Mouse (Mus musculus): ENCODE measurements around the gene Ncoa6. TPM values are rescaled to one million over a fixed set of nuclear protein-coding genes. Genes with fewer than 3 reads are reported as not detected.
"Not testable (repeated sequence)": the region's sequence is repeated elsewhere in the genome, so short reads cannot be mapped to it uniquely, and the experiment has no call there.

The Ncoa6 gene
- polyA plus RNA-seq, 1 experiment from 2014 or later: 24.5 TPM

DNA sequence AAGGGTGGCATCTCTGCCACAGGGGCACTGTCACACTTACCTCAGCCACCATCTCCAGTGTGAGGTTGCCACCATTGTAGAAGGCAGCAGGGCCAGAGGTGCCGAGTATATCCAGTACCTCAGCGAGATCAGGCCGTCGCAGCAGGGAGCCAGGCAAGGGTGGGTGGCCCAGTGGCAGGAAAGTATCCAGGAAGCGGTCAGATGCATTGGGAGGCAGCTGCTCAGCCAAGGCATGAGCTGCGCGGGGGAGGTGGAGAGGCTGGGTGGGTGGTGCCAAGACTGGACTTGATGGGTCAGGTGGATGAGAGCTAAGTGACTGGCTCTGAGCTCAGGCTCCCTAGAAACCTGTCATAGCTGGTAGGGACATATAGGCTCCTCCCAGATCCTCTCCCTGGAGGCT, 28.9 kb upstream of the Ncoa6 start:
- ATAC-seq (ENCODE audit: insufficient number of reproducible peaks, insufficient read depth, low FRiP score, low TSS enrichment, low read depth): no peak
- Histone ChIP-seq H3K9me3 (no peaks in the 10 kb centered on the region), H3K4me1 (peaks cover 8% of the 10 kb centered on the region), H3K4me3 (no peak overlapping the region), H3K27me3 (no peaks in the 10 kb centered on the region), H3K36me3 (peaks cover 9% of the 10 kb centered on the region; the same call in 1 of the 2 replicates), H3K9ac (no peak overlapping the region), H3K4me2 (no peak overlapping the region), H3K27ac (no peak overlapping the region)
- WGBS: 79% methylated on average over 7 of the region's 7 CpGs

DNA sequence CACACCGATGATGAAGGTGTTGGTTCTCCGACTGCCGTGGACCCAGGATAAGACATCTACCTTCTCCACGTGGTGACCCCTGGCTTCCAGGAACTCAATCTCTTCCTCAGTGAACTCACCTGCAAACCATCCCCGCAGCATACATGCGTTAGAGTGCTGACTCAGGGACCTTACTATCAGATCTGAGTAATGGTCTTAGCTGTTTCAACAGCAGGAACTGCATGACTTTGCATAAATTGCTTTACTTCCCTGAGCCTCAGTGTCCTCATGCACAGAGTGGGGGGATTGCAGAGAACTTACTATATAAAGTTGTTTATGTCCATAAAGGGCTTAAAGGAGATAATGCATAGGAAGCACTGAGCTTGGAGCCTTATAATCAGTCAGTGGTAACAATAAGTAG, 17.3 kb upstream of the Ncoa6 start:
- H3K27ac ChIP-seq: no peak overlapping the region
- H3K4me2 ChIP-seq: no peak overlapping the region
- WGBS: 94% methylated on average over 6 of the region's 6 CpGs
- 0 out of 2 replicates have a peak, but pooled peaks cover 4% of the 10 kb centered on the region for H3K36me3 ChIP-seq
- H3K9me3 ChIP-seq: no peaks in the 10 kb centered on the region
- H3K27me3 ChIP-seq: no peaks in the 10 kb centered on the region
- no peak for ATAC-seq (ENCODE audit: insufficient number of reproducible peaks, insufficient read depth, low FRiP score, low TSS enrichment, low read depth)
- no peak overlapping the region for H3K4me3 ChIP-seq
- no peak overlapping the region for H3K9ac ChIP-seq
- no peaks in the 10 kb centered on the region for H3K4me1 ChIP-seq

DNA sequence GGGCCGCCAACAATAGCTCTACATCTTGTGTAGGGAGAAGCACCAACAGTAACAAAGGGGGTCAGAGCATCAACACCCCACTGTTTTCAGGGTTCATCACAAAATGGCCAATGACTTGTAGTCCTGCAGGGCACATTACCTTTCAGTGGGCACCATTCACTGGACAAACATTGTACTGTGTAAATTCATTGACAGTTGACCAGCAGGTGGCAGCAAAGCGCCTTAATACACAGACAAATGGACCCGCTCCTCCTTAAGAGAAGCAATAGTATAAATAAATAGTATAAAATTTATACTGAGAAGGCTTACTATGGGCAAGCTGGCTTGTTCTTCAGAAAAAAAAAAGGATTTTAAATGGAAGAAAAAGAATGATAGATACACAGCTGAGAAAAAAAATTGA, 8.3 kb upstream of the Ncoa6 start:
- no peak overlapping the region for H3K27ac ChIP-seq
- no peak for ATAC-seq (ENCODE audit: insufficient number of reproducible peaks, insufficient read depth, low FRiP score, low TSS enrichment, low read depth)
- 39% methylated on average over 3 of the region's 3 CpGs for WGBS
- H3K9me3 ChIP-seq: no peaks in the 10 kb centered on the region
- no peak overlapping the region for H3K9ac ChIP-seq
- no peaks in the 10 kb centered on the region for H3K27me3 ChIP-seq
- H3K4me2 ChIP-seq: no peak overlapping the region
- no peaks in the 10 kb centered on the region for H3K36me3 ChIP-seq
- H3K4me3 ChIP-seq: no peak overlapping the region
- H3K4me1 ChIP-seq: no peaks in the 10 kb centered on the region

DNA sequence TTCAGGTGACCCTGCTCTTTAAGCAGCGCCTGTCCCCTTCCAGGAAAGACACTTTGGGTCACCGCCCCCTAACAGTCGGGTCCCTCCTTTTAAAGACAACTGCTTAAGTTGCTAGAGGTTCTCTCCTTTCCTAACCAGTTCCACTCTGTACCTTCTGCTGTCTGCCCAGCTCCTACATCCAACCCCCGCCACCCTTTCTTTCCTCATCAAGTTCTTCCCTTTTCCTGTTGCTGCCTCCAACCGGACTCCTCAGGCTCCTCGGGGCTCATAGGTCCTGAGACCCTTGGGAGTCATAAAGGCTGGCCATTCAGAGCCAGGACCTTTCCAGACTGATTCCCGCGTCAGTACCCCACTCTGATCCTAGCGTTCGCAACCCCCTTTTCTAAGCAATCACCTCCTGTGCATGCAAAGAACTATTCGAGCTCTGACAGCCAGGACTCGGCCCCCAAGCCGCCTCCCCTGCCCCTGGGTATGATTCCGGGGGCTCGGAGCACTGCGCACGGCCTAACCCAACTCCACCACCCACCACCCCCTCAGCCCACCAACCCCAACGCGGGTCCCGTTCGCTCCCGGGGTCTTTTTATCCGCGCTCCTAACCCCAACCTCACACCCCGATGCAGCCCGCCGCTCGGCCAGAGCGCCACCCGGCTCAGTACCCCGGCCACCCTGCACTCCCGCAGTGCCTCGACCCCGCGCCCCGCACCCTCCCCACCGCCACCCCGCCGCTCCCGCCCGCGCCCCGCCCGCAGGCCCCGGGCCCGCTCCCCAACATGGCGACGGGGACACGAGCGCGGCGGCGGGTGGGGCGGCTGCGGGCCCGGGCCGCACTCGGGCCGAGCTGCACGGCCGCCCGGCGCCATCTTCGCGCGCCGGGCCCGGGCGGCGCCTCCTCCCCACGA, 774 bp downstream of the Ncoa6 start:
- Histone ChIP-seq H3K4me1 (peaks cover 26% of the 10 kb centered on the region), H3K4me3 (peak overlapping the region; percentile 89), H3K27me3 (no peaks in the 10 kb centered on the region), H3K27ac (peak overlapping the region; percentile 89), H3K9ac (peak overlapping the region; percentile 98), H3K9me3 (no peaks in the 10 kb centered on the region), H3K36me3 (no peaks in the 10 kb centered on the region), H3K4me2 (peak overlapping the region; percentile 82)
- ATAC-seq (ENCODE audit: insufficient number of reproducible peaks, insufficient read depth, low FRiP score, low TSS enrichment, low read depth): peak; percentile 39
- under 1% methylated on average over 54 of the region's 71 CpGs for WGBS

DNA sequence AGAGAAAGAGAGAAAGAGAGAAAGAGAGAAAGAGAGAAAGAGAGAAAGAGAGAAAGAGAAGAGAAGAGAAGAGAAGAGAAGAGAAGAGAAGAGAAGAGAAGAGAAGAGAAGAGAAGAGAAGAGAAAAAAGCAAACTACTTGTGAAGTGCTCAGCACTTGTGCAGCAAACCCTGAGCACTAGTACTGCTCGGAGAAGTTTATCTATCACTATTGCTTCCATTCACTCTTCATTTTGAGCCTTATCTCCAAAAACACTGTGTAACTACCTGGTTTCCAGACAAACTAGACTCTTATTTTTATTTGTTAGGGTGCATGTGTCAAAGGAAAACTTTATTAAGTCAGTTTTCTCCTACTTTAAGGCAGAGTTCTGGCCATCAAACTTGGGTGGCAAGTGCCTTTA, 6.8 kb downstream of the Ncoa6 start:
- no peaks in the 10 kb centered on the region for H3K9me3 ChIP-seq
- H3K36me3 ChIP-seq: peaks cover 3% of the 10 kb centered on the region; the same call in 1 of the 2 replicates
- no peak overlapping the region for H3K27ac ChIP-seq
- no peak overlapping the region for H3K9ac ChIP-seq
- 88% methylated on average over 1 of the region's 1 CpGs for WGBS
- ATAC-seq (ENCODE audit: insufficient number of reproducible peaks, insufficient read depth, low FRiP score, low TSS enrichment, low read depth): no peak
- no peaks in the 10 kb centered on the region for H3K27me3 ChIP-seq
- H3K4me2 ChIP-seq: no peak overlapping the region
- H3K4me1 ChIP-seq: 0 out of 2 replicates have a peak, but pooled peaks cover 13% of the 10 kb centered on the region
- H3K4me3 ChIP-seq: no peak overlapping the region

DNA sequence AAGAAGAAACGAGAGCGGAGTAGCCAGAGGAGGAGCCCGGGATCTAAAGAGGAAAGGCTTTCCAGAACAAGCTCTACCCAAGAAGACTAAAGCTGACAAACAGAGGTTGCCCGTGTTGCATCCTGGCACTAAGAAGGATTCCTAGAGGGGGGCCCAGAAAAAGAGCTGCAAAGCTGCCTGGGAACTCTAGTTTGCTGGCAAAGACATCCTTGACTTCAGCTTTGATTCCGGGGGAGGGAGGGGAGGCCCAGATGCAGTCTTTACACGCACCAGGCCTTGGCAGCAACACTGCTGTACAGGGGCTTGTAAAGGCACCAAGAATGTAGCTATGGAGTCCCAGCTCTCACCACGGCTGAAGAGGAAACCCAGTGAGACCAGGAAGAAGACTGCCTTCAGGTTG, 20.1 kb downstream of the Ncoa6 start:
- Histone ChIP-seq H3K27me3 (no peaks in the 10 kb centered on the region), H3K27ac (no peak overlapping the region)
- WGBS: 86% methylated on average over 7 of the region's 7 CpGs

DNA sequence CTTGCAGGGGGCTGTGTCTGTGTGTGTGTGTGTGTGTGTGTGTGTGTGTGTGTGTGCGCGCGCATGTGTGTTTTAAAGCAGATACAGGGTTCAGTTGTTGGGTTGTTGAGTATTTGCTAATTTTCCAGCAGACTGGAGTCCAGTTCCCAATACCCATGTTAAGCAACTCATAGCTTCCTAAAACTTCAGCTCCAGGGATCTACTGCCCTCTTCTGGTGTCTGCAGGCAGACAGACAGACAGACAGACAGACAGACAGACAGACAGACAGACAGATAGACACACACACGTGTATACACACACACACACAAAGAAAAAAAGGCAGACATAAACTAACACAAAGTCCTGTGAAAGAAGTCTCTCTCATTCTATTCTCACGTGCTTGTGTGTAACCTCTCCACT, 22.4 kb downstream of the Ncoa6 start:
- no peak overlapping the region for H3K27ac ChIP-seq
- whole genome bisulfite sequencing: 89% methylated on average over 5 of the region's 5 CpGs
- no peak for ATAC-seq (ENCODE audit: insufficient number of reproducible peaks, insufficient read depth, low FRiP score, low TSS enrichment, low read depth)
- H3K27me3 ChIP-seq: no peaks in the 10 kb centered on the region
- no peak overlapping the region for H3K4me3 ChIP-seq
- H3K4me2 ChIP-seq: no peak overlapping the region
- H3K36me3 ChIP-seq: peaks cover 15% of the 10 kb centered on the region
- H3K9me3 ChIP-seq: no peaks in the 10 kb centered on the region
- H3K4me1 ChIP-seq: no peaks in the 10 kb centered on the region
- no peak overlapping the region for H3K9ac ChIP-seq

More for the DNA sequence above, 20.1 kb downstream of the Ncoa6 start:
- Histone ChIP-seq H3K4me1 (no peaks in the 10 kb centered on the region), H3K36me3 (peaks cover 17% of the 10 kb centered on the region), H3K4me2 (no peak overlapping the region), H3K9ac (no peak overlapping the region), H3K4me3 (no peak overlapping the region), H3K9me3 (no peaks in the 10 kb centered on the region)
- ATAC-seq (ENCODE audit: insufficient number of reproducible peaks, insufficient read depth, low FRiP score, low TSS enrichment, low read depth): no peak

DNA sequence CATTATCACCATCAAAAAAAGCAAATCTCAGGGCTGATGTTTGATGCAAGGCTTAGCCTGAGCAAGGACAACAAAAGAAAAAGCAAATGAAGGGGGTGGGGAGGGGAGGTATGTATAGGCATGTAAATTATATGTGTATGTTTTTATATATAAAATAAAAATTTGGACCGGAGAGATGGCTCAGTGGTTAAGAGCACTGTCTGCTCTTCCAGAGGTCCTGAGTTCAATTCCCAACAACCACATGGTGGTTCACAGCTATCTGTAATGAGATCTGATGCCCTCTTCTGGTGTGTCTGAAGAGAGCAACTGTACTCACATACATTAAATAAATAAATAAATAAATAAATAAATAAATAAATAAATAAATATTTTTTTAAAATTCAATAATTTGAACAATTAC, 25.8 kb downstream of the Ncoa6 start:
- not testable (repeated sequence) for H3K27me3 ChIP-seq; H3K4me1 ChIP-seq; H3K27ac ChIP-seq; H3K9ac ChIP-seq; H3K36me3 ChIP-seq; H3K4me3 ChIP-seq; ATAC-seq (ENCODE audit: insufficient number of reproducible peaks, insufficient read depth, low FRiP score, low TSS enrichment, low read depth); H3K4me2 ChIP-seq; H3K9me3 ChIP-seq
- WGBS: 94% methylated on average over 1 of the region's 1 CpGs

DNA sequence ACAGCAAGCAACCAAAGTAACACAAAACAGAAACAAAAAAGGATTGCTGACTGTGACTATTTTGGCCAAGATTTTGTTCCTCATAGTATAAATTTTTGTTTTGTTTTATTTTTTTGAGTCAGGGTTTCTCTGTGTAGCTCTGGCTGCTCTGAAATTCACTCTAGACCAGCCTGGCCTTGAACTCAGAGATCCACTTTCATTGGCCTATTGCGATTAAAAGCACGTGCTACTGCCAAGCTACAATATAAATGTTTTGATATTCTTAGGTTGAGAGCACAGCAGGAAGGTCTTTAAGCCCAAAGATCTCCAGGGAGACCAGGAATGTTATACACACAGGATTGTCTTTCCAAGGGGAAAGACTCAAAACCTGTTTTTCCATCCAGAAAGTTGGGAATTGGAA, 30.2 kb downstream of the Ncoa6 start:
- ATAC-seq (ENCODE audit: insufficient number of reproducible peaks, insufficient read depth, low FRiP score, low TSS enrichment, low read depth): no peak
- H3K9ac ChIP-seq: no peak overlapping the region
- 0 out of 2 replicates have a peak, but pooled peaks cover 4% of the 10 kb centered on the region for H3K4me1 ChIP-seq
- H3K4me3 ChIP-seq: no peak overlapping the region
- H3K4me2 ChIP-seq: no peak overlapping the region
- WGBS: 55% methylated on average over 2 of the region's 2 CpGs
- no peaks in the 10 kb centered on the region for H3K27me3 ChIP-seq
- no peak overlapping the region for H3K27ac ChIP-seq
- H3K36me3 ChIP-seq: no peaks in the 10 kb centered on the region; the same call in 1 of the 2 replicates
- H3K9me3 ChIP-seq: no peaks in the 10 kb centered on the region

DNA sequence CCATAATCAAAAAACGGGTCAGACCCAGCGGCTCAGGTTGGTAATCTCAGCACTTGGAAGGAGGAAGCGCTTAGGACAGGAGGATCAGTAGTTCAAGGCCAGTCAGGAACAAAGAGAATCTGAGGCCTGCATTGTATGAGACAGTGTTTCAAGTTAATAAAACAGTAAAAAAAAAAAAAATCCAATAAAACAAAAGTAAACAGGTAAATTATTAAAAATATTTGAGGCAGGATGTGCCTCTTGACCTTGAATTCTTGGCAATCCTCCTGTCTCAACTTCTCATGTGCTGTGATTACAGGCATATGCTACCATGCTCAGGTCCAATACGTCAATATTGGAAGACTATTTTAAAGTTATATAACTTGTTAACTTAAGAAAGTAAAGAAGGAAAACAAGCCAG, 30.8 kb downstream of the Ncoa6 start:
- Histone ChIP-seq H3K4me3 (no peak overlapping the region), H3K36me3 (no peaks in the 10 kb centered on the region; the same call in 1 of the 2 replicates), H3K4me2 (no peak overlapping the region), H3K4me1 (0 out of 2 replicates have a peak, but pooled peaks cover 4% of the 10 kb centered on the region), H3K27ac (no peak overlapping the region), H3K9ac (no peak overlapping the region), H3K27me3 (no peaks in the 10 kb centered on the region), H3K9me3 (no peaks in the 10 kb centered on the region)
- no peak for ATAC-seq (ENCODE audit: insufficient number of reproducible peaks, insufficient read depth, low FRiP score, low TSS enrichment, low read depth)
- WGBS: 69% methylated on average over 4 of the region's 4 CpGs

DNA sequence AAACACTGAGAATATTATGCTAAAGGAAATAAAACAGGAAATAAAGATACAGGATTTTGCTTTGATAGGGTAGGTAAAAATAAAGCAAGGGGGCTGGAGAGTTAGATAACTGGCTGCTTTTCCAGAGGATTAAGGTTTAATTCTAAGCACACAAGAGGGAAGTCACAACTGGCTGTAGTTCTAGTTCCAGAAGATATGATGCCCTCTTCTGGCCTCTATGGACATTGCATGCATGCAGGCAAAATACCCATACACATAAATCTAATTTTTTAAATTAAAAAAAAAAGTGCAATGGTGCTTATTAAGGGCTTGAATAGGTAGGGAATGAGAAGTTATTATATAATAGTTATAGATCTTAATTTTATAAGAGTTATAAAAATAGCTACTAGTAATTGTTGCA, 37.2 kb downstream of the Ncoa6 start:
- Histone ChIP-seq H3K4me2 (no peak overlapping the region), H3K27me3 (no peaks in the 10 kb centered on the region), H3K9ac (no peak overlapping the region), H3K4me1 (no peaks in the 10 kb centered on the region), H3K4me3 (no peak overlapping the region), H3K36me3 (peaks cover 52% of the 10 kb centered on the region), H3K27ac (no peak overlapping the region), H3K9me3 (no peaks in the 10 kb centered on the region)
- ATAC-seq (ENCODE audit: insufficient number of reproducible peaks, insufficient read depth, low FRiP score, low TSS enrichment, low read depth): no peak

DNA sequence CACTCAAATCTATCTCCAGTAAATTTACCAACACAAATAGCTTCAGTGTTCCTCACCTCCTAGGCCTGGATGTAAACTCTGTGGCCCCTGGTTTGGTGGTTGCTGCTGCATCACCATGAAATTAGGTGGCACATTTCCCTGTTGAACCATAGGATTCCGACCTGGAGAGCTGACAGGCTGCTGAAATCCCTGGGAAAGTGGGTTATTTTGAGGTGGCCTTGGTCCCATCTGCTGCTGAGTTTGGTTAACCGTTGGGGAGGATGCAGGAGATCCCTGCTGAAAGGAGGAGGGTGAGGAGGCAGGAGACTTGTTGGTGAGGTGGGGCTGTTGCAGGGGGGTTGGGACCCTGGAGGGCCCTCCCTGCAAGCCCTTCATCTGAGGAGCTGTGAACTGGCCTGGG, 52.8 kb downstream of the Ncoa6 start:
- Histone ChIP-seq H3K4me1 (no peaks in the 10 kb centered on the region), H3K27ac (no peak overlapping the region), H3K27me3 (no peaks in the 10 kb centered on the region), H3K4me2 (no peak overlapping the region), H3K9me3 (no peaks in the 10 kb centered on the region), H3K4me3 (no peak overlapping the region), H3K36me3 (peaks cover 56% of the 10 kb centered on the region), H3K9ac (no peak overlapping the region)
- no peak for ATAC-seq (ENCODE audit: insufficient number of reproducible peaks, insufficient read depth, low FRiP score, low TSS enrichment, low read depth)
- WGBS: 80% methylated on average over 2 of the region's 2 CpGs
